Mouse (Mus musculus): Measurements from ENCODE around the gene Zfp362.

- TF ChIP-seq CTCF (IDR thresholded peaks at IDR 0.05; ENCODE audit: low read depth, low read length) (no peak), POLR2A (IDR thresholded peaks at IDR 0.05; ENCODE audit: borderline replicate concordance, low read depth, low read length) (no peak)
Observed at GRCm38 (mm10) chr4:128742379-128742970, 63.4 kb downstream of the Zfp362 start.

Data from bone marrow macrophage, adult 2 months (primary cell).